Mouse (Mus musculus) G1E (cell line): ENCODE data around the gene Agap1. TPM values are rescaled to one million over a fixed set of nuclear protein-coding genes. Genes with fewer than 3 reads are reported as not detected.

ENCODE experiments used
- ATAC-seq: 2 replicates; pipeline ENCODE4 v1.8.0; 2016; ENCODE audit warnings: mild to moderate bottlenecking; ENCODE audit not compliant: insufficient number of reproducible peaks, poor library complexity, low FRiP score, severe bottlenecking; ENCODE audit errors: extremely low read depth
- DNase-seq: peaks from one replicate; pipeline ENCODE4 v3.0.0; 2012; ENCODE audit warnings: low spot score
- H3K27me3 ChIP-seq: 2 replicates; pipeline ENCODE4 v1.6.1; 2012; ENCODE audit warnings: mild to moderate bottlenecking, low read length, inconsistent platforms; ENCODE audit not compliant: insufficient read depth
- H3K36me3 ChIP-seq: replicated peaks from 2 replicates; pipeline ENCODE3; 2012; ENCODE audit warnings: mild to moderate bottlenecking, inconsistent platforms
- H3K4me1 ChIP-seq: 2 replicates; pipeline ENCODE4 v1.6.1; 2012; ENCODE audit warnings: low read depth, low read length, inconsistent platforms, mixed read lengths; ENCODE audit not compliant: insufficient read depth
- H3K4me3 ChIP-seq: 2 replicates; pipeline ENCODE4 v1.5.1; 2012; ENCODE audit warnings: low read depth, mild to moderate bottlenecking, inconsistent platforms, low read length, moderate library complexity, mixed read lengths
- H3K9me3 ChIP-seq: replicated peaks from 2 replicates; pipeline ENCODE4 v1.6.1; 2012; ENCODE audit warnings: inconsistent platforms
- CTCF ChIP-seq: IDR thresholded peaks from 2 replicates; pipeline ENCODE4 v1.5.1; 2012; ENCODE audit warnings: low read depth, low read length, inconsistent platforms, mixed read lengths
- GATA1 ChIP-seq: IDR thresholded peaks from 2 replicates; pipeline ENCODE4 v1.6.1; 2012; ENCODE audit warnings: borderline replicate concordance, low read length, inconsistent platforms, mixed read lengths
- GATA2 ChIP-seq: IDR thresholded peaks from 2 replicates; pipeline ENCODE4 v1.6.1; 2012; ENCODE audit warnings: low read depth, low read length, inconsistent platforms, borderline replicate concordance
- POLR2AphosphoS5 ChIP-seq: IDR thresholded peaks from 2 replicates; pipeline ENCODE4 v1.6.1; 2012; ENCODE audit warnings: low read depth, low read length, inconsistent platforms; ENCODE audit not compliant: insufficient replicate concordance
- TAL1 ChIP-seq: conservative IDR thresholded peaks from 2 replicates; pipeline ENCODE4 v1.6.1; 2012; ENCODE audit warnings: low read depth, low read length, inconsistent platforms, mixed read lengths
- polyA plus RNA-seq: library from polyadenylated mRNA; stranded (reverse); fragments of >175 nt; gene quantifications from 2 replicates; pipeline ENCODE4 v1.2.3, GENCODE M21; 2012
- total RNA-seq, 2 experiments: library from RNA; stranded (forward) in 1 of 2; stranded (reverse) in 1 of 2; fragments of 200-1000 nt in 1 of 2; fragments of >200 nt in 1 of 2; fragmentation: Nextera tagmentation in 1 of 2; gene quantifications; 2 replicates each; pipeline ENCODE4 v1.2.3; 2014 to 2017

The Agap1 gene
- total and polyA plus RNA-seq, 3 experiments: 0.01 to 0.45 (median 0.16) TPM

- Histone ChIP-seq H3K4me1 (no peaks in the 10 kb centered on the region), H3K27me3 (no peaks in the 10 kb centered on the region), H3K4me3 (no peak overlapping the region), H3K9me3 (peaks cover 85% of the 10 kb centered on the region), H3K36me3 (no peaks in the 10 kb centered on the region)
- DNase-seq (no peak), ATAC-seq (no peak)
- no peak for TF ChIP-seq POLR2AphosphoS5
- no peak for TF ChIP-seq CTCF
These were observed 138.6 kb downstream of the Agap1 start for GRCm38 (mm10) chr1:89593219-89593618.

DNA sequence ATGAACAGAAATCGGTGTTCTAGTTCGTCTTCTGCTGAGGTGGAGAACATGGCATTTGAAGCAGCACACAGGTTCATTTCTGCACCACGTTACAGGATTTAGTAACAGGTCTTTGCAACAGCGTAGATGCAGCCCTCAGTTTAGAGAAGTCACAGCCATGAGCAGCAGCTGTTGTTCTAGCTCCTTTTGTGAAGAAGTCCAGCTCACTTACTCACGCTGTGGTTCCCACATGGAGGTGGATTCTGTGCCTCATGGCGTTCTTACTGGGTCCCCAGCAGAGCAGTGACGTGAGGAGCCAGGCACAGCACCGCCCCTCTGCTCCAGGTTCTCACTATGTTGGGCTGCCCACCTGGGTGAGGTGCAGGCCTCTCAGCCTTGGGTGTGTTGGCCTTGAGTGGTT is 140.4 kb downstream of the Agap1 start:
- TF ChIP-seq GATA2 (no peak), GATA1 (no peak), POLR2AphosphoS5 (no peak), TAL1 (no peak), CTCF (no peak)
- H3K9me3 ChIP-seq: peaks cover 89% of the 10 kb centered on the region
- H3K27me3 ChIP-seq: no peaks in the 10 kb centered on the region
- ATAC-seq: no peak
- no peak for DNase-seq
- no peaks in the 10 kb centered on the region for H3K36me3 ChIP-seq
- no peaks in the 10 kb centered on the region for H3K4me1 ChIP-seq
- no peak overlapping the region for H3K4me3 ChIP-seq

GRCm38 (mm10) chr1:89595421-89595820 is 140.8 kb downstream of the Agap1 start:
- DNase-seq (no peak), ATAC-seq (no peak)
- no peaks in the 10 kb centered on the region for H3K36me3 ChIP-seq
- H3K4me1 ChIP-seq: no peaks in the 10 kb centered on the region
- peaks cover 93% of the 10 kb centered on the region for H3K9me3 ChIP-seq
- H3K27me3 ChIP-seq: no peaks in the 10 kb centered on the region
- TF ChIP-seq GATA2 (no peak), GATA1 (no peak), TAL1 (no peak), CTCF (no peak), POLR2AphosphoS5 (no peak)
- H3K4me3 ChIP-seq: no peak overlapping the region

DNA sequence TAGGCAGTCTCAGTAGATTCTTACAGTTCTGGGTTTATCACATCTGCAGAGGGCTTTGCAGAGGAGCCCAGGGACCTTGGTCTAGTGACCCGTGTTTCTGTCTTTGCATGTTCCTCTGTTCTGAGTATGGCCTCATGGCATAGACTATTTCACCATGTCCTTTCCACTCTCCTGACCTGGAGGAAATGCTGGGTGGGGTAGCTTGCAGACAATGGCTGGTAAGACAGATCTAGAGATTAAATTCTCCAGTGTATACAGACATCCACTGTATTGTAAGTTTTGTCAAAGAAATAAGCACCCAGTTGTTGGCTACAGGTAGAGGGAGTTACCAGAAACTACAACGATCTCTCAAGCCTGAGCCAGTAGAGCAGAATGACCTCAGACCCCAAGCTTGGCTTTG is 141.6 kb downstream of the Agap1 start:
- DNase-seq: no peak
- Histone ChIP-seq H3K36me3 (no peaks in the 10 kb centered on the region), H3K4me3 (no peak overlapping the region), H3K4me1 (no peaks in the 10 kb centered on the region), H3K9me3 (peaks cover 93% of the 10 kb centered on the region), H3K27me3 (no peaks in the 10 kb centered on the region)
- TF ChIP-seq GATA1 (no peak), CTCF (no peak), POLR2AphosphoS5 (no peak), GATA2 (no peak), TAL1 (no peak)
- ATAC-seq: no peak

- no peaks in the 10 kb centered on the region for H3K36me3 ChIP-seq
- no peak for ATAC-seq
- no peaks in the 10 kb centered on the region for H3K4me1 ChIP-seq
- no peaks in the 10 kb centered on the region; the same call in 1 of the 2 replicates for H3K27me3 ChIP-seq
- no peak for DNase-seq
- TF ChIP-seq GATA1 (no peak), POLR2AphosphoS5 (no peak), CTCF (no peak), GATA2 (no peak), TAL1 (no peak)
- H3K9me3 ChIP-seq: peaks cover 94% of the 10 kb centered on the region
- no peak overlapping the region for H3K4me3 ChIP-seq
These were observed 144.3 kb downstream of the Agap1 start for GRCm38 (mm10) chr1:89598906-89599305.

DNA sequence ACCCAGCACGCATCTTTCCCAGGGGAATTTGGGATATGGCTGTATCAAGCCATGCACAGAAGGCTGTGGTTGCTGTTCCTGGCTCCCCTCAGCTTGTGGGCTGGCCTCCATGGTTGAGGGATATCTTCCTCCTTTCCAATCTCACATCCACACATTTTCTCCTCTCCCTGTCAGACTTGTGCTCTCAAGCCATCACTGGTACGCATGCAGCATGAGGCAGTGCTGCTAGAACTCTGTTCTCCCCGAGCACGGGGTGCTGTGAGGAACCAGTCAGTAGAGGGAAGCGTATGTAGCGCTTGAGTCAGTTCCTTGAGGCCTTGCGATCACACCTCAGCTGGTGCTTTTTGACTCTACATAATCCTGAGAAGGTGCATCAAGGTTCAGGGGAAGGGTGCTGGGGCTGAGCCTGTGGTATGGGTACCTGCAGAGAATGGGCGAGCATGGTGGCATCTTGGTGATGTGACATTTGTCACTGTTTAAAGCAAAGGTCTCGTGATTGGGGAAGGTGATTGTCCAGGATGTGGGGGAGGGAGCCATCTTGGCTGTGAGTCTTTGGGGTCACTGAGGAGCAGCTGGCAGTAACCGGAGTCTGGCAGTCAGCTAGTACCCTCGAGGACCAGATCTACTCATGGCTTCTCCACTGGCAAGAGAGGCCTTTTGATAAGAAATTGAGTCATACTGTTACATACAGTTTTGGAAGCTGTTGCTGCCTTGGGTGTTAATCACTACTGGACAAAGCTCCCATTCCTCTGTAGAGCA is 145.6 kb downstream of the Agap1 start:
- no peaks in the 10 kb centered on the region for H3K36me3 ChIP-seq
- peaks cover 90% of the 10 kb centered on the region for H3K9me3 ChIP-seq
- H3K4me1 ChIP-seq: no peaks in the 10 kb centered on the region
- ATAC-seq: no peak
- H3K4me3 ChIP-seq: no peak overlapping the region
- no peak for DNase-seq
- no peak for TF ChIP-seq GATA2
- TF ChIP-seq POLR2AphosphoS5: no peak
- no peak for TF ChIP-seq CTCF
- TF ChIP-seq TAL1: no peak
- TF ChIP-seq GATA1: no peak
- no peaks in the 10 kb centered on the region; the same call in 1 of the 2 replicates for H3K27me3 ChIP-seq

DNA sequence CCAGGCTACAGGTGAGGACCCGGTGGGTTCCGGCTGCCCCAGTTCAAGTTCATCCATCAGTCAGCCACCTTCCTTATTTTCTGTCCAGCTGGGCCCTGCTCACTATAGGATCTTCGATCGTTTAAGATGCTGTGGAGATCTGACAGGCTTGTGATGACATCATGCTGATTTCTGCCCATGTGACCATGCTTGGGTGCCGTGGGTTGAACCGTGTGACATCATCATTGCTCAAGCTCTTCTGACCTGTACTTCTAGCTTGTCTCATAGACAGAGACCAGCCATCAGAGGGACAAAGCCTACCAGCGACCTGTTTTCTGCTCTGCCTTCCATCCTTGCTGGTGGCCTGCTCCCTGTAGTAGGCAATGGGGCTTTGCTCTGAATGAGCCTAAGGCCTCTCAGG is 146.7 kb downstream of the Agap1 start:
- no peak for DNase-seq
- H3K36me3 ChIP-seq: no peaks in the 10 kb centered on the region
- ATAC-seq: no peak
- peaks cover 92% of the 10 kb centered on the region for H3K9me3 ChIP-seq
- TF ChIP-seq GATA2 (no peak), TAL1 (no peak), CTCF (no peak), POLR2AphosphoS5 (no peak), GATA1 (no peak)
- no peaks in the 10 kb centered on the region; the same call in 1 of the 2 replicates for H3K27me3 ChIP-seq
- no peak overlapping the region for H3K4me3 ChIP-seq
- H3K4me1 ChIP-seq: no peaks in the 10 kb centered on the region
